In the genomic region with DNA sequence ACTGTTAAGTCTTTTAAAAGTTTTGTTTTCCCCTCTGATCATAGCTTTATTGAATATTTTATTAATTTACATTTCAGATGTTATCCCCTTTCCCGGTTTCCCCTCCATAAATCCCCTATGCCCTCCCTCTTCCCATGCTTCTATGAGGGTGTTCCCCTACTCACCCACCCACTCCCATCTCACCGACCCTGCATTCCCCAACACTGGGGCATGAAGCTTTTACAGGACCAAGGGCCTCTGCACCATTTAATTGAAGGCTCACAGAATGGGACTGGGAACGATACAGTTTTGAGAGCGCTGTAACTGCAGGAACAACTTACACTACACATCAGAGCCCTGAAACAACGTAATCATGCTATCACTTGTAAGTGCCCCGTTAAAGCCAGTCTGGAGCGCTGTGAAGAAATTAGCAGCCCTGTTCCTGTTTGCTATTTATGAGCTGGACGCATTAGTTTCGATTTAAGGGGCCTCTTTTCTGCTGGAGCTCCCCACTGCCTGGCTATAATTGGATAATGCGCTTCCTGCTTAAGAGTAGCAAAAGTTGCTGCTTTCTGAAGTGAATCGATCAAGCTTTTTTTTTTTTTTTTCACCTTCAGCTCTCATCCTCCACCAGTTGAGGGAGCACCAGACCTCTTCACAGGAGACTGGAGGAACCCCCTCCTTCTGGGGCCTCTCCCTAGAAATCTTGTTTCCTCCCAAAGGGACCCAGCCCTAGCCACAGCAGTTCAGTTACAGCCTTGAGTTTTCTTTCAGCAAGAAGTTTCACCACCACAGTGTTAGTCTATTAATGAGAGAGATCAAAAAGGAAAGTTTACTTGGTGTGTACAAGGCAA, we compare ENCODE assay signal across 8 mouse cellular contexts.
DNase-seq lines count a peak whose midpoint lies in the region; ATAC-seq lines count a peak whose summit lies in the region.

No protein-coding gene starts in this region.

- H3K36me3 ChIP-seq in lung, embryonic 16.5 days (ENCODE audit: control insufficient read depth, insufficient read depth, low read length), result no peaks in the 10 kb centered on the region
- no peaks in the 10 kb centered on the region for H3K36me3 ChIP-seq in hindbrain, embryonic 10.5 days
- no peaks in the 10 kb centered on the region for H3K36me3 ChIP-seq in midbrain, embryonic 13.5 days

- no peaks in the 10 kb centered on the region for H3K27me3 ChIP-seq in lung, embryonic 16.5 days (ENCODE audit: control insufficient read depth, insufficient read depth, low read depth, low read length)
- H3K27me3 ChIP-seq in hindbrain, embryonic 10.5 days (ENCODE audit: insufficient read depth, poor library complexity, severe bottlenecking), result 0 out of 2 replicates have a peak, but pooled peaks cover 3% of the 10 kb centered on the region
- H3K27me3 ChIP-seq in midbrain, embryonic 13.5 days, result no peaks in the 10 kb centered on the region

- peak; percentile 4 to 61 for DNase-seq in adrenal gland, adult (ENCODE audit: inconsistent age in 2 of 2, low spot score in 1 of 2)
- no peak for DNase-seq in adrenal gland, adult 18-20 months (ENCODE audit: low spot score in 2 of 2)
- no peak for DNase-seq in lung, postnatal 4 days
- DNase-seq in hindbrain, embryonic 10.5 days (ENCODE audit: low spot score), result peak; percentile 13
- DNase-seq in gastrocnemius, postnatal 25 days, result no peak

- H3K9ac ChIP-seq in lung, embryonic 16.5 days (ENCODE audit: low read length), result peak overlapping the region; percentile 10; the same call in 1 of the 2 replicates
- H3K9ac ChIP-seq in midbrain, embryonic 13.5 days (replicated peaks), result no peak overlapping the region

- 25% methylated on average over 11 of the region's 11 CpGs for WGBS in lung, embryonic 16.5 days
- WGBS in hindbrain, embryonic 10.5 days, result 26% methylated on average over 11 of the region's 11 CpGs
- WGBS in midbrain, embryonic 13.5 days, result 15% methylated on average over 11 of the region's 11 CpGs

- H3K4me3 ChIP-seq in lung, embryonic 16.5 days (ENCODE audit: low read length), result peak overlapping the region; percentile 40
- peak overlapping the region; percentile 38 for H3K4me3 ChIP-seq in hindbrain, embryonic 10.5 days
- H3K4me3 ChIP-seq in midbrain, embryonic 13.5 days (replicated peaks), result peak overlapping the region; percentile 21

- ATAC-seq in lung, embryonic 16.5 days (ENCODE audit: low read depth), result no peak
- peak; percentile 83 for ATAC-seq in midbrain, embryonic 13.5 days
- ATAC-seq in megakaryocyte progenitor cell, adult 5-6 weeks (replicated peaks; ENCODE audit: poor library complexity), result no peak

- H3K27ac ChIP-seq in lung, embryonic 16.5 days (ENCODE audit: low read length), result no peak overlapping the region
- no peak overlapping the region for H3K27ac ChIP-seq in hindbrain, embryonic 10.5 days
- H3K27ac ChIP-seq in midbrain, embryonic 13.5 days, result no peak overlapping the region

- no peaks in the 10 kb centered on the region for H3K4me1 ChIP-seq in lung, embryonic 16.5 days (replicated peaks; ENCODE audit: control insufficient read depth, insufficient read depth, low read length)
- peaks cover 11% of the 10 kb centered on the region for H3K4me1 ChIP-seq in hindbrain, embryonic 10.5 days (replicated peaks)
- H3K4me1 ChIP-seq in midbrain, embryonic 13.5 days (replicated peaks), result peaks cover 23% of the 10 kb centered on the region

- H3K9me3 ChIP-seq in lung, embryonic 16.5 days (ENCODE audit: control insufficient read depth, low read length), result no peaks in the 10 kb centered on the region
- no peaks in the 10 kb centered on the region for H3K9me3 ChIP-seq in hindbrain, embryonic 10.5 days
- H3K9me3 ChIP-seq in midbrain, embryonic 13.5 days, result no peaks in the 10 kb centered on the region

- peak overlapping the region; percentile 39 for H3K4me2 ChIP-seq in lung, embryonic 16.5 days (ENCODE audit: low read depth, low read length)
- H3K4me2 ChIP-seq in midbrain, embryonic 13.5 days (replicated peaks), result peak overlapping the region; percentile 46

Comparison
In these comparisons a context has a peak if more than half of its experiments do, and no peak if none do; other contexts are left out.
1. DNase-seq: peak in adrenal gland, adult (2 of 2) and hindbrain, embryonic 10.5 days (single experiment); none in adrenal gland, adult 18-20 months (0 of 2), lung, postnatal 4 days (0 of 2) and gastrocnemius, postnatal 25 days (single experiment).
2. Peak in every context shown above with its lines, with median percentiles within 50 percentile points of each other: H3K4me3 ChIP-seq.